Mouse (Mus musculus) small intestine, adult 2 months (tissue): ENCODE data around the gene Gpc6.

ENCODE experiments used
- CTCF ChIP-seq: fragments of 200-500 bp; IDR thresholded peaks from 2 replicates; pipeline ENCODE4 v1.5.1; 2012; ENCODE audit warnings: low read depth, mild to moderate bottlenecking, control low read depth, inconsistent platforms, low read length, moderate library complexity, mixed read lengths; ENCODE audit not compliant: insufficient replicate concordance, insufficient read length; ENCODE audit errors: extremely low read depth
- POLR2A ChIP-seq: fragments of 200-500 bp; IDR thresholded peaks from 2 replicates; pipeline ENCODE4 v1.6.1; 2012; ENCODE audit warnings: low read depth, mild to moderate bottlenecking, control low read depth, inconsistent platforms, low read length, moderate library complexity

- TF ChIP-seq CTCF (no peak), POLR2A (no peak)
Observed at GRCm38 (mm10) chr14:118005697-118006096, 1080.6 kb downstream of the Gpc6 start.
